Mouse (Mus musculus): ENCODE results near the gene Anks3. TPM values are rescaled to one million over a fixed set of nuclear protein-coding genes. Genes with fewer than 3 reads are reported as not detected.

The Anks3 gene
- total and polyA plus RNA-seq, 3 experiments: 27.1 to 33.9 TPM; not detected in 1

GRCm38 (mm10) chr16:4901167-4901566 is 62.8 kb downstream of the Anks3 start:
- Histone ChIP-seq H3K36me3 (ENCODE audit: control insufficient read depth in 1 of 2, insufficient read depth in 2 of 2, low read length in 2 of 2) (peaks cover 0 to 10% of the 10 kb centered on the region in 2 experiments; a peak in 3 of 4 replicates), H3K79me2 (ENCODE audit: control insufficient read depth, insufficient read depth, low read length, poor library complexity) (no peaks in the 10 kb centered on the region), H3K27me3 (ENCODE audit: control insufficient read depth in 1 of 2, insufficient read depth in 2 of 2, low read length in 2 of 2) (no peaks in the 10 kb centered on the region), H3K9ac (ENCODE audit: control insufficient read depth, low read depth, low read length, poor library complexity, severe bottlenecking) (no peak overlapping the region), H3K4me1 (ENCODE audit: control insufficient read depth in 1 of 2, insufficient read depth in 2 of 2, low read length in 2 of 2) (peaks cover 4 to 13% of the 10 kb centered on the region in 2 experiments), H3K27ac (ENCODE audit: control insufficient read depth, low read depth, low read length) (no peak overlapping the region), H3K4me3 (ENCODE audit: control insufficient read depth in 1 of 2, insufficient read depth in 1 of 2, low read depth in 2 of 2, low read length in 2 of 2) (no peak overlapping the region), H3K9me3 (replicated peaks; ENCODE audit: insufficient read depth, low read length) (no peaks in the 10 kb centered on the region)
- TF ChIP-seq ZC3H11A (IDR thresholded peaks at IDR 0.05; ENCODE audit: low read depth, low read length) (no peak), CHD1 (IDR thresholded peaks at IDR 0.05; ENCODE audit: low read depth, low read length) (no peak), TBP (IDR thresholded peaks at IDR 0.05; ENCODE audit: low read depth, low read length) (no peak), GABPA (IDR thresholded peaks at IDR 0.05; ENCODE audit: low read depth, low read length) (no peak), POLR2AphosphoS2 (IDR thresholded peaks at IDR 0.05; ENCODE audit: low read length) (no peak), CHD2 (IDR thresholded peaks at IDR 0.05; ENCODE audit: low read length) (no peak), USF1 (IDR thresholded peaks at IDR 0.05; ENCODE audit: low read depth, low read length) (no peak), SMC3 (IDR thresholded peaks at IDR 0.05; ENCODE audit: low read depth, low read length) (no peak), ZNF384 (IDR thresholded peaks at IDR 0.05; ENCODE audit: low read depth, low read length) (no peak), SIN3A (IDR thresholded peaks at IDR 0.05; ENCODE audit: low read length) (no peak), MYC (IDR thresholded peaks at IDR 0.05; ENCODE audit: low read depth, low read length) (no peak), ELF1 (IDR thresholded peaks at IDR 0.05; ENCODE audit: low read depth, low read length) (no peak), GATA1 (IDR thresholded peaks at IDR 0.05; ENCODE audit: low read depth, low read length) (no peak), MAX (IDR thresholded peaks at IDR 0.05; ENCODE audit: low read length) (no peak), E2F4 (IDR thresholded peaks at IDR 0.05; ENCODE audit: borderline replicate concordance, low read depth, low read length) (no peak), EP300 (IDR thresholded peaks at IDR 0.05; ENCODE audit: low read depth in 1 of 2, low read length in 2 of 2) (no peak), MEF2A (IDR thresholded peaks at IDR 0.05; ENCODE audit: extremely low read depth, insufficient replicate concordance, low read depth, low read length, poor library complexity, severe bottlenecking) (no peak), MAZ (IDR thresholded peaks at IDR 0.05; ENCODE audit: low read depth, low read length) (no peak), MXI1 (IDR thresholded peaks at IDR 0.05; ENCODE audit: low read depth, low read length) (no peak), UBTF (IDR thresholded peaks at IDR 0.05; ENCODE audit: borderline replicate concordance, insufficient read depth, low read depth, low read length) (no peak)
- DNase-seq (ENCODE audit: low read depth, low spot score): no peak

- Histone ChIP-seq H3K27me3 (ENCODE audit: control insufficient read depth in 1 of 2, insufficient read depth in 2 of 2, low read length in 2 of 2) (no peaks in the 10 kb centered on the region), H3K36me3 (ENCODE audit: control insufficient read depth in 1 of 2, insufficient read depth in 2 of 2, low read length in 2 of 2) (peaks cover 0 to 15% of the 10 kb centered on the region in 2 experiments; a peak in 3 of 4 replicates), H3K79me2 (ENCODE audit: control insufficient read depth, insufficient read depth, low read length, poor library complexity) (no peaks in the 10 kb centered on the region), H3K27ac (ENCODE audit: control insufficient read depth, low read depth, low read length) (no peak overlapping the region), H3K9me3 (replicated peaks; ENCODE audit: insufficient read depth, low read length) (no peaks in the 10 kb centered on the region), H3K9ac (ENCODE audit: control insufficient read depth, low read depth, low read length, poor library complexity, severe bottlenecking) (no peak overlapping the region), H3K4me1 (ENCODE audit: control insufficient read depth in 1 of 2, insufficient read depth in 2 of 2, low read length in 2 of 2) (peaks cover 10 to 19% of the 10 kb centered on the region in 2 experiments), H3K4me3 (ENCODE audit: control insufficient read depth in 1 of 2, insufficient read depth in 1 of 2, low read depth in 2 of 2, low read length in 2 of 2) (no peak overlapping the region)
- DNase-seq (ENCODE audit: low read depth, low spot score): no peak
- TF ChIP-seq MAZ (IDR thresholded peaks at IDR 0.05; ENCODE audit: low read depth, low read length) (no peak), NRF1 (IDR thresholded peaks at IDR 0.05; ENCODE audit: insufficient read depth, low read depth, low read length, poor library complexity, severe bottlenecking) (no peak), NELFE (IDR thresholded peaks at IDR 0.05; ENCODE audit: low read depth, low read length) (no peak)
Measured at GRCm38 (mm10) chr16:4899711-4900110, 64.3 kb downstream of the Anks3 start.
